Mouse (Mus musculus) frontal cortex, adult 2 months (tissue): ENCODE measurements around the gene Mettl26. TPM values are rescaled to one million over a fixed set of nuclear protein-coding genes. Genes with fewer than 3 reads are reported as not detected.

Experiments
- DNase-seq, 2 experiments: peaks; one replicate each; pipeline ENCODE4 v3.0.0; 2022; ENCODE audit warnings: low spot score in 1 of 2; ENCODE audit errors: extremely low spot score in 1 of 2
- polyA plus RNA-seq: library from polyadenylated mRNA; depleted of rRNA; stranded (reverse); fragments of >200 nt; gene quantifications from 2 replicates; pipeline ENCODE4 v1.2.3, GENCODE M21; 2012

Mettl26 gene
- polyA plus RNA-seq, 1 experiment, result 79.9 TPM

DNA sequence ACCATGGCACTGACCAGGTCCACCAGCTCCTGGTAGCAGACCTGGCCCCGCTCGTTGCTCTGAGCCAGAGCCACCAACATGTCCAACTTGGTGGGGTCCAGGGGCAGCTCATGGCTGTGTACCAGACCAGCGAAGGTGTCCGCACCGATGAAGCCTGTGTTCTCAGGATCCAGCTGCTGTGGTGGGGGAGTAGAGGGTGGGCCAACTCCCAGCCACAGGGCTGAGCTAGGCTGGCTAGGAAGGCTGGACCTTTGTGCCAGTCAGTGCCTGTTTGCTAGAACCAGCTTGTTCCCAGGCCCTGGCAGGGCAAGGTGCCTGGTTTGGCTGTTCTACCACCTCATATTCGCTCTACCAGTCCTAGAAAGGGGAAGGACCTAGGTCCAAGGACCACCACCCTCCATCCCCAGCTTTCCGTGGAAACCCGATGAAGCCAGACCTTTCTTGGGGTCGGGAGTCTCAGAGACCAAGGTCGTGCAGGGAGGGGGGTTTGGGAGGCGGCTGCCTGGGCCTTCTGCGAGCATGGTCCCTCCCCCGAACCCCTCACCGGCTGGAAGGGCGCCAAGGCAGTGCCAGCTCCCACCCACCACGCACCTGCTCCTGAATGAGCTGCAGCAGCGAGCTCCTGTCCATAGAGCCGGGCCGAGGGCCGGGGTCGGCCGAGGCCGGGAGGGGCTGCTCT, 38.3 kb upstream of the Mettl26 start:
- DNase-seq, result peak in 1 of 2 experiments; percentile 29

DNA sequence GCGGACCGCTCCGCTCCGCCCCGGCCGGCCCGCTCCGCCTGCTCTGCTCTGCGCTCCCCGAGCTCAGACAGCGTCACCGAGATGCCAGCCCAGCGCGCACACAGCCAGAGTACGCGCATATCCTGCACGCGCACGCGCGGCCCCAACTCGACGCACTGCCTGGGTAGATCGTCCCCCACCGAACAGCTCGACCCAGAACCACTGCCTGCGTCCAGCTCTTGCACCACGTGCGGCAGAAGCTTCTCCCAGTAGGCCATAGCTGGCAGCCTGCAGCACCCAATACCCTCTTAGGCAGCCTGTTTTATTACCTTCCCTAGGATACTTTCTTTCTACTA, 37.8 kb upstream of the Mettl26 start, which contains the start of gene Rhbdl1:
TSS of gene Rhbdl1 (minus strand) at position 220 of the 335 bp plus-strand sequence.
- DNase-seq, result peak in 1 of 2 experiments; percentile 89

GRCm38 (mm10) chr17:25837533-25837932, 37.3 kb upstream of the Mettl26 start:
- DNase-seq, result peak in 1 of 2 experiments; percentile 36

DNA sequence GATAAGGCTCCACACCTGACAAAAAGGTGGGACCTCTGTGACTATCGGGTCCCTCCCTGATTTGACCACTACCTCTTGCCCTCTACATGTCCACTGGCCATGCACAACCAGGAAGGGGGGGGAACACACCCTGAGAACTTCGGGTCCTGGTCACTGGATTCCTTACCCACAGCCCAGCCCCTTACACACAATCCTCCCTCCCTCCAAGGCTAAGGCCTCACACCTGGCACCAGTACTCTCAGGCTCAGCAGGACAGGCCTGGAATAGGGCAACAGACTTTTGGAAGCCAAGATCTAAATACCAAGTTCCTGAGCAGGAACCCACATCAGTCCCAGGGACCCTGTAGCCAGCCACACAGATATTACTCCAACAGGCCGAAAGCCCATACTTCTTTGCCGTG, 36.0 kb upstream of the Mettl26 start:
- no peak for DNase-seq

- no peak for DNase-seq
These were observed 35.2 kb upstream of the Mettl26 start for GRCm38 (mm10) chr17:25839455-25840235.

GRCm38 (mm10) chr17:25840519-25840918, 34.4 kb upstream of the Mettl26 start:
- no peak for DNase-seq

- no peak for DNase-seq
These were observed 33.6 kb upstream of the Mettl26 start, which contains the start of gene Gm20683 for GRCm38 (mm10) chr17:25841117-25841880. TSS of gene Gm20683 (minus strand) at chr17:25841763.

DNA sequence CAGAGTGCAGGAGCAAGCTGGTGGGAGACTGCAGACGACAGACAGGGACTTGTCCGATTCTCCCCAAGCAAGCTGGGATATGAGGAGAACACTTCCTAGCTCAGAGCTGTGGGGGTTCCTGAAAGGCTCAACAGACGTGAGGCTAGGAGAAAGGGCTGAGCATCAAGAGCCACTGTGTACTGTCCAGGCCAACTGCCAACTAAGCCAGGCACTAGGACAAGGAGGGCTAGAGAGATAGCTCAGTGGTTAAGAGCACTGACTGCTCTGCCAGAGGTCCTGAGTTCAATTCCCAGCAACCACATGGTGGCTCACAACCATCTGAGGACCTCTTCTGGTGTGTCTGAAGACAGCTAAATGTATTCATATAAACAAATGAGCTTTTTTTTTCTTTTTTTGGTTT, 32.4 kb upstream of the Mettl26 start:
- DNase-seq, result no peak

DNA sequence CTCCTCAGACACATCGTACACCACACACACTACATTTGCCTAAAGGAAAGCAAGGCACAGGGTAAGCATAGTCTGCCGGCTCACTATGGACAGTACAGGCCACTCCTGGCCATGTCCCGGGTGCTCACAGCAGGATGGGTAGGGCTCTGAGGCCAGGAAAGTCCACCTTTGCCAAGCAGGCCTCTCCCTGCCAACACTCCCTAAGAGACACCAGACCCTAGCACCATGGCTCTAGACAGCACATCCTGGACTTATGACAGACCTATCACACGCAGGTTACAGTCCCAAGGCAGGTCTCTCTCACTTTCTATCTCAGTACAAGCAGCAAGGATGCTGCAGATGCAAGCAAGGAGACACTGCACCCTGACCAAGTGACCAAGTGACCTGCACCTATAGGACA, 31.8 kb upstream of the Mettl26 start:
- no peak for DNase-seq

- no peak for DNase-seq
These were observed 31.1 kb upstream of the Mettl26 start for GRCm38 (mm10) chr17:25843636-25844395.

DNA sequence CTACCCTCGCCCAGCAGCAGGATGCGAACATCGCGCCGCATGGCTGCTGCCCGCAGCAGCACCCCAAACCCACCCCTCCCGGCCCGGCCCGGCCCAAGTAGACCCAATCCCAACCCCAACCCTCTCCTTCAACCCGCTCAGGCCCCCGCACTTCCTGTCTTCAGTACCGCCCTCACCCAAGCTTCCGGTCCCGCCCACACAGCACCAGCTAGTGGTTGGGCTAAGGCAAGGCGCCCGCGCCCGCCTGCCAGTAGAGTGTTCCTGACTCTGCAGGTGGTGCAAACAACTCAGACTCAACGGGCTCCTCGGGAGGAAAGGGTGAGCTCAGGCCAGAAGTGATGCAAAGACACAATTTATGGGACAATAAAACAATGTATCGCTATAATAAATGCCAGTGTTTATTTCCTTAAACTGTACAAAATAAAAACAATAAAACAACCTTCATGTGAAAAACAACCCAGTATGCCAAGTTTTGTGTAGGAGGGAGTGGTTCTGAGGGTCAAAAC, 30.4 kb upstream of the Mettl26 start, which contains the start of gene Rhot2:
TSS of gene Rhot2 (minus strand) at position 456 of the 506 bp plus-strand sequence.
- DNase-seq, result peak; percentile 87 to 97

GRCm38 (mm10) chr17:25860229-25860628, 14.6 kb upstream of the Mettl26 start:
- DNase-seq, result no peak

DNA sequence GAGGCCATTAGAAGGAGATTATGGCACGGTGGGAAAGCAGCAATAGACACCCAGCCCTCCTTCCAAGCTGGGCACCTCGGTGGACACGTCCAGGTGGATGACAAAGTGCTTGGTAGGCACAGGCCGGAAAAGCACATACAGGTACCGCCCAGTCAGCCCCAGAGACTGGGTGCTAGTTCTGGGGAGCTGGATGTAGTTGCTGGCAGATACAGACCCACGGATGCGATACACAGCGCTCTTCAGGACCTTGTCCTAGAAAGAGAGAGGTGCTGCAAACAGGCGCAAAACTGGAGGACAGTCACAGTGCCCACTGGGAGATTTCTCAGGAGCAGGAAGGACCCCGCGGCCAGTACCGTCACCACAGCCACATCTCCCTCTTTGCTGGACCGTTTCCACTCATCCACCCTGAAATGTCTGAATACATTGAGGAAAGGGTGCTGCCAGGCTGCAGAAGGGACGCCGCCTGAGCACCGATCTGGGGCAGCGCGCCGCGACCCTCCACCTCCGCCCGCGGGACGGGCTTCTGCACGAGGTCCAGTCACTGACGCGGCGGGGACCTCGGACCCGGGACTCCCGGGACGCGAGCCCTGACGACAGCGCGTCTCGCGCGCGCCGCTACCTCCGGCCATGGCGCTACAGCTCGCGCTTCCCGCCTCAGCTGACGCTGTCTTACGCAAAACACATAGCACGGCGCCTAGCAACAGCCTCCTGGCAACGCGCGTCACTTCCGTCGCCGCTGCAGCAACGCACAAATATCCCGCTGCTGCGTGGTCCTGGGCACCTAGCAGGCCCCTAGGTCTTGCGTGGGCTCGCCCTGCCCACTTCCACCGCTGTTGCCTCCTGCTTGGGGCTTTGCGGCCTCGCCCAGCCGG, 13.8 kb upstream of the Mettl26 start, which contains the start of gene Wdr90:
TSS of gene Wdr90 (minus strand) at position 670 of the 872 bp plus-strand sequence.
- peak; percentile 86 to 95 for DNase-seq

GRCm38 (mm10) chr17:25861704-25862612, 12.9 kb upstream of the Mettl26 start:
- DNase-seq, result no peak

- DNase-seq, result no peak
These were observed 11.2 kb upstream of the Mettl26 start for GRCm38 (mm10) chr17:25863681-25864080.

DNA sequence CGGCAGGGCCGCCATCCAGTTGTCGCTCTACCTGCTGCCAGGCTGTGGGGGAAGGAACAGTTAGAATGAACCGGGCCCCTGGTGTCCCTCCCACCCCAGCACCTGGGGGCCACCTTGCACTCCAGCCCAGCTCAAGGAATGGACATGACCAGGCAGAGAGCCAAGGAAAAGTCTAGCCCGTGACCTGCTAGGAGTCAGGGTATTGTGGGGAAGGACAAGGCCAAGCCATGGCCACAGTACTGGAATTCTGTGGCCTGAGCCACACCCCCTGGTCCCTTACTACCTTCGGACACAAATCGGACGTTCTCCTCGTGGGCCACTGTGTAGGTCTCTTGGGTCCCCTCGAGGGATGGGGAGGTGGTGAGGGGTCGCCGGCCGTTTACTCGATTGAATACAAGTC, 10.6 kb upstream of the Mettl26 start:
- DNase-seq, result no peak

DNA sequence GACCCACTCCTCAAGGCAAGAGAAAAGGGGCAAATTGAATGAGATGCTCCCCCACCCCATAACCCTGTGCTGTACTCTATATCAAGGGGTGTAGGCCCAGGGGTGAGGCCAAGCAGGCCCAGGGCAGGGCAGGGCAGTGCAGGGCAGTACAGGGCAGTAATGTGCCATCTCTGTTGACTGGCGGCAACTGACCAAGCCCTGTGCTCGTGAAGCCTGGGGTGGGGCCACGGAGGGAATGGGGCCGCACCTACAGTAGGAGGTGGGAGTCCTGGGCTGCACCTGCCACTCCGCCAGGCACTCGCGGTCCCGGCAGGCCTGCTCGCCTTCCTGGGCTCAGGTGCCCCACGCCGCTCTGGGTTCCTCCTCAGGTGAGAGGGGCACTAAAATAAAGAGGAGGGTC, 9.6 kb upstream of the Mettl26 start:
- DNase-seq, result no peak

GRCm38 (mm10) chr17:25866172-25866571, 8.7 kb upstream of the Mettl26 start:
- DNase-seq, result no peak
